Mouse (Mus musculus) gastrocnemius, postnatal 36 days (tissue): ENCODE data around the gene Maats1. TPM values are rescaled to one million over a fixed set of nuclear protein-coding genes. Genes with fewer than 3 reads are reported as not detected.
A peak's percentile ranks its signal among the peaks of the same experiment; 100 is the strongest.

Experiments used
- DNase-seq, 2 experiments: peaks; one replicate each; pipeline ENCODE4 v3.0.0; 2022
- intact Hi-C: fragments of 180-260 bp; cut with DNase I; formaldehyde crosslinking; loops from one replicate; pipeline ENCODE4 v1.15.1; 2025
- total RNA-seq, 2 experiments: library from RNA; stranded (reverse); gene quantifications; 2 replicates each; pipeline ENCODE4 v1.2.3; 2021

Gene Maats1
- total RNA-seq, 2 experiments from 2014 or later, result not detected

GRCm38 (mm10) chr16:38371705-38372296 is 29.9 kb upstream of the Maats1 start:
- intact Hi-C loops, result no loop called here
- no peak for DNase-seq

DNA sequence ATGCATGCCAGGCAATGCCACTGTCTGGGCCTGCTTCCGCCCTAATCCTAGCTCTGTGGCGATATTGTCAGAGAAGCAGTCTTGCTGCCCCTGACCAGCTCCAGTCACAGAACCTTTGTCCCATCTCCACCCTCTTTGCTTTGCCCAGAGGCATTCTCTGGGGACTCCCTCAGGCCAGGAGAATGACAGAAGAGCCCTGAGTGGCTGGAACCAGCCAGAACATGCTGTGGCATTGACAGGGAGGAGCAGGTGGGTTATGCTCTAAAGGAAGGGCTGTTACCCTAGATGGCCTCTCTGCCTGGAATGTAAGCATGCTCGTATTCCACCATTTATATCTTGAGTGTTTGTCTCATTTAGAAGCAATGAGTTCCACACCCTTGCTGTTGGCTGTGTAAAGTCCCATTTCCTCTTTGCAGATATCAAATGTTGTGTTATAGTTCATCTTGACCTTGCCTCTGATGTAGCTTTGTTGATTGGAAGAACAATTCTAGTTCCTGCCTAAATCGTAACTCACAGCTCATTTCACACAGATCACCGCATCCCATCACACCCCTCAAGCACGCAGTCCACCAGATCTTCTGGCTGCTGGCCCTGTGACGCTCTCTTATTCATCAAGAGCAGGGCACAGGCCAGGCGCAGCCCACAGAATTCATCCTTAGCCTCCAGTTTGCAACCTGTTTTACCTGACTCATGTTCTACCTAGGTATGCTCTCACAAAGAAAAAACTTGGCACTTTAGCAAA is 28.9 kb upstream of the Maats1 start:
- DNase-seq, result peak; percentile 41 to 49
- intact Hi-C loops, result no loop called here

GRCm38 (mm10) chr16:38369992-38370484 is 28.1 kb upstream of the Maats1 start:
- no peak for DNase-seq
- intact Hi-C loops, result no loop called here

GRCm38 (mm10) chr16:38369431-38369830 is 27.5 kb upstream of the Maats1 start:
- intact Hi-C loops, result no loop called here
- no peak for DNase-seq

GRCm38 (mm10) chr16:38369000-38369399 is 27.1 kb upstream of the Maats1 start:
- intact Hi-C loops, result no loop called here
- DNase-seq, result no peak

GRCm38 (mm10) chr16:38368336-38368735 is 26.4 kb upstream of the Maats1 start:
- intact Hi-C loops, result no loop called here
- DNase-seq, result peak in 1 of 2 experiments; percentile 48

DNA sequence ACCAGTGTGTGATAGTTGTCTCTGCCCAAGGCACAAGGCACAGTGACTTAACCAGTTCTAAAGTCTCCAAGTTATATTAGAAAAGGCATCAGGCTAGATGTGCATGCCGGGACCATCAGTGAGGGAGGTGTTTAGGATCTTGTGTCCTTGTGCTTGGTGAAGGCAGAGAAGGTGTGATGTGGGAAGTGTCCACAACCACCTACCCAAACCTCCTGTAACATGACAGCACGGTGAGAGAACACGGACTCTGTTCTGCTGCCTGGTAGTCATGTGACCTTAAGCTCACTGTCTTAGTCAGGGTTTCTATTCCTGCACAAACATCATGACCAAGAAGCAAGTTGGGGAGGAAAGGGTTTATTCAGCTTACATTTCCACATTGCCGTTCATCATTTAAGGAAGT is 24.3 kb upstream of the Maats1 start:
- no peak for DNase-seq
- intact Hi-C loops, result no loop called here

- intact Hi-C loops, result no loop called here
- DNase-seq, result no peak
Measured at GRCm38 (mm10) chr16:38365390-38365789, 23.4 kb upstream of the Maats1 start.

DNA sequence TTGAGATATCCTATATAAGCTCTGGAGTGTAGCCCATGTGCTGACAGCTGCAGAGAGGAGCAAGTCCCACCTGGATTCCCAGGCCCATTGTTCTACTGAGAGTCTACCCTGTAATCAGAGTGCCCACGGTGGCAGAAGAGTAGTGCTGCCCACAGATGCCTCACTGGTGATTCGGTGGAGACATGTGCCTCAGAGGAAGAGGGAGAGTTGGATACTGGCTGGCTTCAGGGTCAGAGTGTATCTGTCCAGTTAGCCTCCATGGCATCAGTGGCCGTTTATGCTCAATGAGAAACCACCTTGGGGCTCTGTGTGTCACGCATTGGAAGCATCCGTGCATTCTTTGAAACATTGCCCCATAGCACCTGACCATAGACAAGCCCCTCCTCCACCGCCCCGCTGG is 21.7 kb upstream of the Maats1 start:
- intact Hi-C loops, result no loop called here
- no peak for DNase-seq

GRCm38 (mm10) chr16:38363256-38363595 is 21.3 kb upstream of the Maats1 start:
- no peak for DNase-seq
- intact Hi-C loops, result no loop called here

DNA sequence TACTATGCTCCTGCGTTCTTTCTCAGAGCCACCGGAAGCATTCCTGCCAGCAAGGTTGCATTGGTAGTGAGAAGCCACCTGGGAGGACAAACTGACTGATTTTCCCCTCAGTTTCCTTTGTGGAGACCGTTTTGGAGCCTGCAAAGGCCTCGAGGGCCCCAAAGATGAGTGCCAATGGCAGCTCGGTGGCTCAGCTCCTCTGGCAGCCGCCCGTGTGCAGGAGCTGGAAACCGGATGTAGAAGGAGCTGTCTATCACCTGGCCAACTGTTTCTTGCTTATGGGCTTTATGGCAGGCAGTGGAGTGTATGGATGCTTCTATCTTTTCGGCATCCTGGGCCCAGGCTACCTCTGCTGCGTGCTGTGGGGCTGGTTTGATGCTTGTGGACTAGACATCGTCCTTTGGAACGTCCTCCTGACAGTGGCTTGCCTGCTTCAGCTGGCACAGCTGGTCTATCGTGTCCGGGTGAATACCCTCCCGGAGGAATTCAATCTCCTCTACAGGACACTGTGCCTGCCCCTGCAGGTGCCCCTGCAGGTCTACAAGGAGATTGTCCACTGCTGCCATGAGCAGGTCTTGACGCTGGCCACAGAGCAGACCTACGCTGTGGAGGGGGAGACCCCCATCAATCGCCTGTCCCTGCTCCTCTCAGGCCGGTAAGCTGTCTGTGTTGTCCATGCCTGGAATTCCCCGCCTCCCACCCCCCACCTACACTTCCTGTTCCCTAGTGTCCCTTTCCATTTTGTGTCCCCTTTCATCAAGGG is 20.7 kb upstream of the Maats1 start:
- intact Hi-C loops, result no loop called here
- no peak for DNase-seq

DNA sequence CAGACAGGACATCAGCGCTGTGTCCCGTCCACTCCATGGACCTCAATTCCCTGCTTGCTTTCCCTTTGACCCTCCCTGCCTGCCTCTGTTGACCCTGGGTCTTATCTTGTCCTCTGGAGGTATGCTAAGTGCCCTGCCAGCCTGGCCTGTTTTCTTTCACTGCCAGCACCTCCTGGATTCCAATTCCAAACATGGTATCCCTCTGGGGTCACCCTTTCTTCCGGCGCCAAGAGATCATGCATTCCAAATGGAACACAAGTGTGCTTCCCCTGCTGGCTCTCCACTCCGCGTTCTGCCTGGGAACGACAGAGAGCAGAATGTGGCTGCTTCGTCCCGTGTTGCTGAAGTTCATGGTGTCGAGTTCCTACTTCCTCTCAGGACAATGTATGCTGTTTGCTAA is 20.0 kb upstream of the Maats1 start, which contains the start of gene Popdc2:
TSS of gene Popdc2 (plus strand) at position 277 of the 400 bp plus-strand sequence.
- intact Hi-C loops, result no loop called here
- peak in 1 of 2 experiments; percentile 31 for DNase-seq

DNA sequence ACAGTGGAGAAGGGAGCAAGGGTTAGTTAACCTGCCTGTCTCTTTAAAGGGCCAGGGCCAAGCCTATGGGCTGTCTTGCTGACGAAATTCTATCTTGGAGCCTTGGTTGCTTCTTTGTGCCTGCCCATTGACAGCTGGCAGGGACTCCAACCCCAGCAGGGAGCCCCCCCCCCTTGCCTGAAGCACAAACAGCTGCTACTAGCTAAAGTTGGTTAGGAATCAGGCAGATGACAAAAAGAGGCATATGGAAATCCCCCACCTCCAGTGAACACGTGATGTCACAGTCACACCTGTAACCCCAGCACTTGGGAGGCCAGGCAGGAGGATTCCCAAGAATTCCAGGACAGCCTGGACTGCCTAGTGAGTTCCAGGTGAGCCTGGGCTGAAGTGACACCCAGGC is 18.4 kb upstream of the Maats1 start:
- DNase-seq, result no peak
- intact Hi-C loops, result no loop called here

GRCm38 (mm10) chr16:38359857-38360256 is 17.9 kb upstream of the Maats1 start:
- no peak for DNase-seq
- intact Hi-C loops, result no loop called here

DNA sequence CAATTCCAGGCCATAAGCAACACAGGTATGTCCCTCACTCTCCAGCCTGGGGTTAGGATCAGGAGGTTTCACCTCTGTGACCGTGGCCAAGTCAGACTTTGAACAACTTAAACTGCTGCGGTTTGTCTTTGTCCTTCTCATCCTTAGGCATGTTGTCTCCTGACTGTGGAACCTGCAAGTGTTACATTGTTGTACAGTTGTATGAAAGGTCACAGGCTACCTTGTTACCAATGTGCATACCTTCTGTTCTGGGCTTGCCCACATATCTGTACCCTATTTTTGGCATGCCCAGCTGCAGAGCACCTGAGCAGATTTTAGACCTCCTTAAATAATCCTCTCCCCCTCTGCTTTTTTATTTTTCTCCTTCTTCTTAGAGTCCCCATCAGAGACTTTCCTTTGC is 17.3 kb upstream of the Maats1 start:
- DNase-seq, result no peak
- intact Hi-C loops, result no loop called here

GRCm38 (mm10) chr16:38358256-38358812 is 16.4 kb upstream of the Maats1 start:
- intact Hi-C loops, result no loop called here
- DNase-seq, result no peak

DNA sequence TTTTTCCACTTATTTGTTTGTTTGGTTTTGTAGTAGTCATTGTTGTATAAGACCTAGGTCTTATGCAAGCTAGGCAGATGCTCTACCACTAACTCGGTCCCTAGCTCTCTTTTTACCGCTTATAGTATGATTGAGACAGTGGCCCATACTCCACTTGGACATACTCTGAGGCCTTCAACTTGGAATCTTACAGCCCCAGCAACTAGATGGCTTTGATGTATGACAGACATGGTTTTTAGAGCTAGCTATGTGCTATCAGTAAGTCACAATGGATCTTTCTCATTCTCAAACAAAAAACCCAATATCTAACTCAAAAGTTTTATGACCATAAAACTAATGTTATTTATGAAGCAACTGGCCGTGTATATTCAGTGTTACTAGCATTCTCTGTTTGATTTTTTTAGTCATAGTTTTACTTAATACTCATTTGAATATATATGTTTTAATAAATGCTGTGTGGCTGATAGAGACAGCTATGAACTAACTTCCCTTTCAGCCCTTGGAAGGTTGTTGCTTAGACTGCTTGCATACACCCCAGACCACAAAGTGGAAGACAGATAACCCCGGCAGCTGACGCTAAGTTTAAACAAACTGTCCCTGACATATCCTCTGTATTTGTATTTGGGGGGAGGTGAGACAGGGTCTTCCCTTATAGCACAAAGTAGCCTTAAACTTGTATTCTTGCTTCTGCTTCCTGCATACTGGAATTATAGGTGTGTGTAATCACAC is 12.4 kb upstream of the Maats1 start:
- intact Hi-C loops, result no loop called here
- DNase-seq, result no peak

DNA sequence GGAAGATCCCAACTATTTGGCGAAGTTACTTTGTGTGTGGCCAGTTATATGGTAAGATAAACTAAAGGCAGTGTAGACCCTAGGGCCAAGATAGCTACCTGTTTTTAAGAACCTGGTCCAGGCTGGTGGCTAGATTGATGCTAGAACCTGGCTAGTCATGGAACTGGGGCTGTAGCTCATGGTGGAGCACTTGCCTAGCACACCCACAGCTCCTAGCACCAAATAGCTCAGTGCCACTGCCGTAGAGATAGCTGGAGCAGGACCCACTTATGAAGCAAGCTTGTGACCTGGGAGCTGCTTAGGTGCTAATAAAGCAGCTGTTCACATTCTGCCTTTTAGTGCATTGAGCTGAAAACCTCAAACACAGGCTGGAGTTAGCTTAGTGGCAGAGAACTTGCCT is 11.7 kb upstream of the Maats1 start:
- intact Hi-C loops, result no loop called here
- no peak for DNase-seq

DNA sequence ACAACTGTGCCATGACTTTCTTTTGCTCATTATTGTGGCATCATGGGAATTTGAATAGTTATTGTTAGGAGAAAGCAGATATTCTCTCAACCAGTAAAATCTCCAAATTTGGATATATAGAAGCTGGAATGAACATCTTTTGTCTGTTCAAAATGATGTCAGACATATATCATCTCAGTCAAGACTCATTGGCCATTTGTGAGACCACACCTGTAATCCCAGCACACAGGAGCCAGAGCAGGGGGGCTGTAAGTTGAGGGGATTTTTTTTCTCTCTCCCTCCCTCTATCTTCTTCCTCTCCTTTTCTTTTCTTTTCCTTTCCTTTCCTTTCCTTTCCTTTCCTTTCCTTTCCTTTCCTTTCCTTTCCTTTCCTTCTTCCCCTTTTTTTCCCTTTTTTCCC is 10.9 kb upstream of the Maats1 start:
- no peak for DNase-seq
- intact Hi-C loops, result no loop called here

GRCm38 (mm10) chr16:38352031-38352430 is 10.1 kb upstream of the Maats1 start:
- DNase-seq, result no peak
- intact Hi-C loops, result no loop called here

- intact Hi-C loops, result no loop called here
- no peak for DNase-seq
Measured at GRCm38 (mm10) chr16:38350939-38351338, 9.0 kb upstream of the Maats1 start.
